Mouse (Mus musculus) testis, adult 2 months (tissue): Measurements from ENCODE around the gene Zfp692. TPM values are rescaled to one million over a fixed set of nuclear protein-coding genes. Genes with fewer than 3 reads are reported as not detected.

Source experiments
- H3K27ac ChIP-seq: fragments of 200-500 bp; 2 replicates; pipeline ENCODE4 v1.5.1; 2012; ENCODE audit warnings: low read depth, low read length; ENCODE audit not compliant: control insufficient read depth, insufficient read depth
- H3K27me3 ChIP-seq: fragments of 200-500 bp; 2 replicates; pipeline ENCODE4 v1.6.1; 2012; ENCODE audit warnings: mild to moderate bottlenecking, low read length, moderate library complexity; ENCODE audit not compliant: control insufficient read depth, insufficient read depth
- H3K36me3 ChIP-seq: fragments of 200-500 bp; 2 replicates; pipeline ENCODE4 v1.6.1; 2012; ENCODE audit warnings: mild to moderate bottlenecking, low read length; ENCODE audit not compliant: control insufficient read depth, insufficient read depth
- H3K4me1 ChIP-seq: fragments of 200-500 bp; 2 replicates; pipeline ENCODE4 v1.6.1; 2012; ENCODE audit warnings: low read length; ENCODE audit not compliant: control insufficient read depth, insufficient read depth
- H3K4me3 ChIP-seq: fragments of 200-500 bp; 2 replicates; pipeline ENCODE4 v1.5.1; 2012; ENCODE audit warnings: low read depth, mild to moderate bottlenecking, low read length, moderate library complexity, mixed read lengths; ENCODE audit not compliant: control insufficient read depth
- CTCF ChIP-seq: fragments of 200-500 bp; IDR thresholded peaks from 2 replicates; pipeline ENCODE4 v1.5.1; 2012; ENCODE audit warnings: low read depth, mild to moderate bottlenecking, inconsistent platforms, low read length, moderate library complexity; ENCODE audit not compliant: control insufficient read depth, insufficient read depth, insufficient replicate concordance
- POLR2A ChIP-seq: fragments of 200-500 bp; IDR thresholded peaks from 2 replicates; pipeline ENCODE4 v1.6.1; 2012; ENCODE audit warnings: low read depth, mild to moderate bottlenecking, inconsistent platforms, low read length, moderate library complexity; ENCODE audit not compliant: control insufficient read depth
- polyA plus RNA-seq: library from polyadenylated mRNA; depleted of rRNA; stranded (reverse); fragments of >200 nt; gene quantifications from 2 replicates; pipeline ENCODE4 v1.2.3, GENCODE M21; 2012

Zfp692 gene
- polyA plus RNA-seq, 1 experiment: 11.2 TPM

DNA sequence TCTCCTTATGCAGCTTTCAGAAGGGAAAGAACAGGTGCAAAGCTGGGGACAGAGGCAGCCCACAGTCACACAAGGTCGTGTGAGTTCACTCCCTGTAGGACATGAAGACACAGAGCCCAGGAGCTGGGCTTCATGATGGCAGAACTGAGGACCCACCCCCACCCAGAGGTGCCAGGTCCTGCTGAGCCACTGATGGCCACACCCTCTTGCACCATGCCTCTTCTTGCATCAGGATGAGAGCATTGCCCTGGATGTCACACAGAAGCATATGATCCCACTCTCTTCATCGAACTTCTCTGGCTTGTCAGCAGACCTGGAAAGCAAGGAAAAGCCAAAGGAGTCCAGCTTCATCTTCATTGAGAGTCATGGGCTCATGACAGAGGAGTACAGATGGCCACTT, 32.3 kb upstream of the Zfp692 start, which contains the start of gene 4930438A08Rik:
4930438A08Rik (plus strand) TSS at position 228 of the 400 bp plus-strand sequence.
- Histone ChIP-seq H3K27ac (no peak within 1 kb of the TSS), H3K27me3 (no peaks in the 10 kb centered on the region), H3K4me3 (no peak within 1 kb of the TSS), H3K4me1 (no peaks in the 10 kb centered on the region), H3K36me3 (no peaks in the 10 kb centered on the region)
- TF ChIP-seq CTCF: no peak
- TF ChIP-seq POLR2A: no peak

DNA sequence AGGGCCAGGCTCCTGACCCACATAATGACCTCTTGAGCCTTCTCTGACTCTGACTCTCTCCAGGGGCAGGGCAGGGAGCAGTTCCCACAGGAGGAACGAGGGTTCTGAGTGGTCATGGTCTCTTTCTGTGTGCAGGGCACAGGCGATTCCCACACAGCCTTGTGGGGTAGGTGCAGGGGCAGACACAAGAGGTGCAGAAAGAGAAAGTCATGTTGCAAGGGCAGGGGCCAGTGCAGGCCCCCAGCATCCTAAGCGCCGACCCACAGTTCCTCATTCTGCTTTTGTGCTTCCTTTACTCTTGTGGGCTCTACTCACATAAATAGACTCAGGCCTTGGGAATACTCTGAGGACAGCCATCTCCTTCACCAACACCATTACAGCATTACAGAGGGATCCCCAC, 31.1 kb upstream of the Zfp692 start:
- no peak for TF ChIP-seq POLR2A
- no peak for TF ChIP-seq CTCF
- H3K27ac ChIP-seq: no peak overlapping the region

DNA sequence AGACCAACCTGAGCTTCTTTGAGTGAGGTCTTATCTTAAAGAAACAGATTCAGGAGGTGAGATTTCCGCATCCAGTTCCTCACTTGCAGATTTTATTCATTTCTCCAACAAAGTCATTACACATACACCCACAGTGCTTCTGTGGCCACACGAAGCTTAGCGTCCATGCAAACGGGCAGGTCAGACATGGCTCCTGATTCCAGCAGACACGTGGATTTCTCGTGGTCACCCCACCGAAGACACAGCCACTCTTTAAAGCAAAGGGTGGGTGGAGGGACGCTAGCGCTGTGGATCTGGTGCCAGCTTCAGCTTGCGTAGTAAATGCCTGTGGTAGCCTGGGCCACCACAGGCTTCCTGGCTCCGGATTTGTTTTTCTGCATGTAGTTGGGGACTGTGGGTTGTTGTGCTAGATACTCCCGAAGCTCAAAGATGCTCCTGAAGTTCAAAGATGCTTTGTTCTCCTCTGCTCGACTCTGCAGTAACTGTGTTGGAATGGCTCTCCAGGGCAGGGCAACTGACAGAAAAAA, 24.8 kb upstream of the Zfp692 start:
- TF ChIP-seq CTCF (no peak), POLR2A (no peak)
- no peaks in the 10 kb centered on the region for H3K36me3 ChIP-seq
- H3K27ac ChIP-seq: no peak overlapping the region
- no peaks in the 10 kb centered on the region for H3K27me3 ChIP-seq
- no peak overlapping the region for H3K4me3 ChIP-seq
- no peaks in the 10 kb centered on the region for H3K4me1 ChIP-seq

More for the DNA sequence above, 31.1 kb upstream of the Zfp692 start:
- no peaks in the 10 kb centered on the region for H3K4me1 ChIP-seq
- no peaks in the 10 kb centered on the region for H3K36me3 ChIP-seq
- no peak overlapping the region for H3K4me3 ChIP-seq
- H3K27me3 ChIP-seq: no peaks in the 10 kb centered on the region

DNA sequence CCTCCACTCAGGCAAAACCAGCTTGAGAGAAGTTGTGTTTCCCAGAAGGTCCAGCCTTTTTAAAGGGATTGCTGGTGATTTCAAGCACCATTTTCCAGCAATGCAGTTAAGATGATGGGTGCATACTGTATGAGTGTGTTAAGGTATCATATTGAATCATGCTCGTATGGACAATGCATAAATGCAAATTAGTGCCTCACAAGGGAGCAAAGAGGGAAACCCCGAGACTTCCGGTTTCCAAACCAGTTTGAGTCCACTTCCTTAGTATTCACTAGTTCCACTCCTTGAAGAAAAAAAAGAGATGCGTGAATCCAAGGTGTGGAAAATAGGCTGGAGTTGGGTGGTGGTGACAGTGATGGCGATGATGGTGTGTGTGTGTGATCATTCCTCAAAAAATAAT, 24.4 kb upstream of the Zfp692 start:
- H3K4me1 ChIP-seq: no peaks in the 10 kb centered on the region
- no peaks in the 10 kb centered on the region for H3K36me3 ChIP-seq
- TF ChIP-seq CTCF (no peak), POLR2A (no peak)
- no peak overlapping the region for H3K4me3 ChIP-seq
- no peak overlapping the region for H3K27ac ChIP-seq
- no peaks in the 10 kb centered on the region for H3K27me3 ChIP-seq

DNA sequence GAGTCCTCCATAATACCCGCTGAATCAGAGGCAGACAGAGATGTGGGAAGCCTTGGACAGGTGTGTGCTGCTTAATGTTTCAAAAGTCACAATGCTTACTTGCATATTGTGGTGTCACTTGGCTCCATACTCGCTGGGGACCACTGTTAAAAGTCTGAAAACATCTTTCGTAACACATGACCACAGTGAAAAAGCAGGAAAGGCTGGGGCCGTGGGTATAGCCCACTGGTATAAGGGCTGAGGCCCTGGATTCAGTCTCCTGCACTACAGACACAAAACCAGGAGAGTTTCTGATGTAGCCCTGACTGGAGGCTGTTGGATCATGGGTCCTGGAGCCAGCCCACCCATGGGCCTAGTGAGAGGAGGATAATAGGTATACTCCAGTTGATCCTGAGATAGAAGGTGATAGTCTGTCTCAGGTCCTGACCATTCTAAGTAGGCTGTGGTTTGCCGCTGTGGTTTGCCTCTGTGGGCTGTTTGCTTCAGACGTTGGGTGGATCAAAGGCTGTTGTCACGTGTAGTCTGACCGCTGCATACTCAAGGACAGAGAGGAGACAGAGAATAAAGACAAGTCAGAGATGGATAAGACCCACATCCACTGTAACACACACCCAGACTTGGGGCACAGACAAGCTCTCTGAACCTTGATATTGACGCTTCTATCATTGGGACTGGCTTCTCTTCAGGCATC, 16.7 kb upstream of the Zfp692 start:
- Histone ChIP-seq H3K36me3 (no peaks in the 10 kb centered on the region), H3K4me1 (peaks cover 10% of the 10 kb centered on the region), H3K4me3 (no peak overlapping the region), H3K27me3 (no peaks in the 10 kb centered on the region), H3K27ac (no peak overlapping the region)
- TF ChIP-seq POLR2A (no peak), CTCF (no peak)

DNA sequence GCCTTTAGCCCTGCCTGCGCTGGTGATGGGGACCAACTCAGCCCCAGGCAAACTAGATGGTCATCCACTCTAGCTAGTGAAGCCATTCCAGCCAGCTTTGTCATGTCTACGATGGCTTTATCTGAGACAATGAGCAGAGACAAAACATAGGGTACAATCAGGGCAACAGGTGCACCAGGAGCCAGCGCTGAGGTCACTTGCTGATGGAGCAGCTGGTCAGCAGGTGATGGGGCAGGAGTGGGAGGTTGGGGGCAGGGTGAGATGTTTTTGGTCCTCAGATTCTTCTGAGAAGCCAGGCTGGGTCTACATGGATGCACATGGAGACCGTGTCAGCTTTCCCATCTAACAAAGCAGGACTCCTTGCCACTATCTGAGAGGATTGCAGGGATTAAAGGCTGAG, 16.1 kb upstream of the Zfp692 start:
- no peak for TF ChIP-seq POLR2A
- TF ChIP-seq CTCF: no peak
- Histone ChIP-seq H3K36me3 (no peaks in the 10 kb centered on the region), H3K4me1 (peaks cover 10% of the 10 kb centered on the region), H3K27ac (no peak overlapping the region), H3K27me3 (no peaks in the 10 kb centered on the region), H3K4me3 (no peak overlapping the region)

DNA sequence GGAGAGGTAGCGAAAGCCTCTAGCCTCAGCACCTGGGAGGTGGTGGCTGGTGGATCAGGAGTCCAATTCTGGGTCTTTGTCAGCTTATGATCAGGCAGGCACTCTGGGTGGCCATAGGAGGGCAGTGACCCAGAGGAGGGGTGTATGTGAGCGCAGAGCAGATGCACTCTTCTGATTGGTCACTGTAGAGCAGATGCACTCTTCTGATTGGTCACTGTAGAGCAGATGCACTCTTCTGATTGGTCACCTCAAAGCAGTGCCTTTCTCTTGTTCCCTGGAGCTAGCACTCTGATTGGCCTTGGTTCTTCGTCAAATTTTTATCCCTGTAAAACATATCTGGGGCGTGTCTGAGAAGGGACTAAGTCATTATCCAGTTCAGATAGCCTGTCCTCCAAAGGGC, 14.1 kb upstream of the Zfp692 start:
- Histone ChIP-seq H3K4me1 (peaks cover 10% of the 10 kb centered on the region), H3K27me3 (no peaks in the 10 kb centered on the region), H3K27ac (no peak overlapping the region), H3K36me3 (no peaks in the 10 kb centered on the region), H3K4me3 (peak overlapping the region; percentile 30)
- no peak for TF ChIP-seq POLR2A
- TF ChIP-seq CTCF: no peak
